Mouse (Mus musculus): ENCODE results near the gene Itga9.

Gene Itga9

GRCm38 (mm10) chr9:118731650-118732049 is 125.2 kb downstream of the Itga9 start:
- DNase-seq, result no peak

GRCm38 (mm10) chr9:118733601-118734000 is 127.1 kb downstream of the Itga9 start:
- no peak for DNase-seq

GRCm38 (mm10) chr9:118737124-118737523 is 130.6 kb downstream of the Itga9 start:
- no peak for DNase-seq

- DNase-seq, result no peak
These were observed 131.2 kb downstream of the Itga9 start for GRCm38 (mm10) chr9:118737601-118738137.

- DNase-seq, result no peak
These were observed 131.8 kb downstream of the Itga9 start for GRCm38 (mm10) chr9:118738311-118738710.

GRCm38 (mm10) chr9:118739071-118739470 is 132.6 kb downstream of the Itga9 start:
- no peak for DNase-seq

DNA sequence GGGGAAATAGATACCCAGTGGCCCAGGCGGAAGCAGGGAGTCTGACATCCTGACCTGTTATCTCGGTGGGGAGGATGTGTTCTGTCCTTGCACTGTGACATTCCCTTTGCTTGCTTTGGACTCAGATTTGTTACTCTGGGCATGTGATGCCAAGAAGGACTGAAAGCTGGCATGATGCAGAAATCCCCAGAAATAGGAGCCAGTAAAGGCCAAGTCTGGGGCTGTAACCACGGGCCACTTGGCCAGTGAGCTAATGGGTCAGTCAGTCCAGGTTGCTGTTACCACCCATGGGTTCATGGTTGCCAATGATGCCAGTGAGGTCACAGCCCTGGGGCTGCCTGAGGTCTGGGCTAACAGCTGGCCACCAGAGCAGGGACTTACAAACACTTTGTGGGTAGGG is 133.2 kb downstream of the Itga9 start:
- no peak for DNase-seq

DNA sequence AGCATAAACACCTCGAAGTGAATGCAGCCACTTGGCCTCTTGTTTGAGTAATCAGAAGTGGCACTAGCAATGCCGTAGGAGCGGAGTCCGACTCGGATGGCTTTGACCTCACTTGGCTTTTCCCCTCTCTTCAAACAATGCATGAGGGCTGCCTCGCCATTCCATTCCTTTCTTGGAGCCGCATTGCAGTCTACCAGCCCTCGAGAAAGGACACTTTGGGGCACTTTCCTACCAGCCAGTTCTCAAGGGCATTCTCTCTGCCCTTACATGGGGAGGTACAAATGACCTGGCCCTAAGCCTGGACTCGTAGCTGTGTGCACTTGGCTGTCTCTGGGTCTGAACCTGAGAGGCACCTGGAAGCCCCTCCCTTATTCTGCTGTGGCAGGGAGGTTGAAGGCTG is 134.8 kb downstream of the Itga9 start:
- no peak for DNase-seq

GRCm38 (mm10) chr9:118749335-118749949 is 143.0 kb downstream of the Itga9 start:
- DNase-seq, result no peak

DNA sequence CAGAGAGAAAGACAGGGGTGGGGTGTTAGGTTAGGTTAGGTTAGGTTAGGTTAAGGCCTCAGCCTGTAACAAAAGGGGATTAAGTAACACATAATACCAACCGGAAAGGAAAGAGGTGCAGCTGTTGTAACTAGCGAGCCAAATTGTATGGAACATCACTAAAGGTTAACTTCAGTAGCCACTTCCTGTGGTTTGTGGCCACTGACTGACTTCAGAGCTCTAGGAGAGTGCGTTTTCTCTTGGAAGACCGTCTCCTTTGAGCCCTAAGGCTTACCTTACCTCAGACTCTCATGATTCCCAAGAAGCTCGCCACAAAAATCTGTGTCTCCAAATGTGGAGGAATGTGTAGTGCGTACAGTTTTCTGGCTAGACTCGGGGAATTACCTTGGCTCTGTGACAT is 144.3 kb downstream of the Itga9 start:
- DNase-seq, result no peak

DNA sequence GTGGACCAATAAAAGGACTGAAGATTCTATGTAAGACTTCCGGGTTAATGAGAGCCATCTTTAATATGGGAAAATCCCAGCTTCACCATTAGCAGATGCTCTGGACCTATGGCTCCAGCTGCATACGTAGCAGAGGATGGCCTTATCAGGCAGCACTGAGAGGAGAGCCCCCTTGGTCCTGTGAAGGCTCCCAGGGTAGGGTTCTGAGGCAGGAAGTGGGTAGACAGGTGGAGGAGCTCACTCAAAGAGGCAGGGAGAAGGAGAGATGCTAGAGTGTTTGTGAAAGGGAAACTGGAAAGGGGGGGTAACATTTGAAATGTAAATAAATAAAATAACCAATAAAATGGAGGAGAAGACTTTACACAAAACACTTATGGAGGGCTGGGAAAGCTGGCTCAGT is 145.9 kb downstream of the Itga9 start:
- DNase-seq, result no peak

- no peak for DNase-seq
These were observed 153.0 kb downstream of the Itga9 start for GRCm38 (mm10) chr9:118759462-118759861.

DNA sequence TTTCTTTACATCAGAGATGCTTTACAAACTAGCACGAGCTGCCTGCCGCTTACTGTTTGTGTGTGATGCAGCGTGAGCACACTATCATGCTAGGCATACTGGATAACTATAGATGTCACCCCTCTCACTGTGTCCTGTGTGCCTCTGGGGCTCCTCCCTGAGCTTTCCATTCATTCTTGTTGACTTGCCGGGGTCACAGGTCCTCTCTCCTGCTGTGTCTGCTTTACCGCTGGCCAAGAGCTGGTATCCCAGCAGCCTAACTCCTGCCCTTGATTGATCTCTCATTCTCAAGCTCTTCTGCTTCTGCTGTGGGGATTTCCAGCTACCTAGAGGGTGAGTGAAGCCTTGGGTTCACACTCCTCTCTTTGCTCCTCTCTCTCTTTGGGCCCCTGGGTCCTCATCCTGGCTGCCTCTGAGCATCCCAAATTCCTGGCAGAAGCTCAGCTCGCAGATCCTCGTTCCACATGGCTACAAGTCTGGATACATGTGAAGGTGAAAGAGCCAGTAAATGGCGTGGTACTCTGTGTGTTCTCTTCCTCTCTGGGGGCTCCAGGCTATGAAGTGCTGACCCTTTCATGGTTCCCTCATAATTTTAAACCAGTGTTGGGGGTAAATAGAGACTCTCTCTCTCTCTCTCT is 155.6 kb downstream of the Itga9 start:
- no peak for DNase-seq

- DNase-seq, result no peak
These were observed 156.3 kb downstream of the Itga9 start for GRCm38 (mm10) chr9:118762759-118763158.

GRCm38 (mm10) chr9:118763203-118763602 is 156.7 kb downstream of the Itga9 start:
- no peak for DNase-seq

- DNase-seq, result no peak
These were observed 157.2 kb downstream of the Itga9 start for GRCm38 (mm10) chr9:118763646-118764045.

GRCm38 (mm10) chr9:118765059-118765458 is 158.6 kb downstream of the Itga9 start:
- no peak for DNase-seq

GRCm38 (mm10) chr9:118767008-118767407 is 160.5 kb downstream of the Itga9 start:
- DNase-seq, result no peak

DNA sequence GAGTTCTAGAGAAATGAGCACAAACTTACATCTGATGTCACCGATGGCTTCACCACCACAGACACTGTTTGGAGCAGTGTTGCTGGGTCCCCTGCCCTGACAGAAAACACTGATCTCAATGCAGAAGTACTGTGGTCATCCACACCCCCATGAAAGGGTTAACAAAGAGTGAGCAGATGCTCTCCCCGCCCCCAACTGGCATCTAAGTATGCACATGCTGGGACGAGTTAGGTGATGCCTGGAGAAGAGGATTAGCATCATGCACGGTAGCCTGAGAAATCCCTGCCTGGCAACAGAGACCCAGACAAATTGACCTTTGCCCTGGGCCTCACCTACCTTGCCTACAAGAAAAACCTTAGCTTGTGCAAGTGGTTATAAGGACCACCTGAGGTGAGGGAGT is 162.1 kb downstream of the Itga9 start:
- DNase-seq, result no peak

DNA sequence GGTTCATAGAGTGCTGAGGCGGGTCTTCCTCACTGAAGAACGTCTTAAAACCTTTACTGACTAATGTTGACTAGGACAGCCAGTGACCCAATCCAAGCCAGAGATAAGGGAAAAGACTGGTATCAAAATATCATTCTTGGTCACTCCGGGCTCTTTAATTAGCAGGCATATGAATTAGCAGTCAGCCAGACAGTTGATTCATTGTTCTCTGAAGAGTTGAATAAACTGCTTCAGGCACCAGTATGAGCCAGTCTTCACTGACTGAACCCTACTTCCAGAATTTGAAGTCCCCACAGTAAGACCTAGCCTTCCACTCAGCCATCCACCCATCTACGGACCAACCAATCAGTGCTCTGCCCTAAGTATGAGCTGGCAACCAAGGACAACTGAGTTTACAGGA is 163.9 kb downstream of the Itga9 start:
- no peak for DNase-seq

DNA sequence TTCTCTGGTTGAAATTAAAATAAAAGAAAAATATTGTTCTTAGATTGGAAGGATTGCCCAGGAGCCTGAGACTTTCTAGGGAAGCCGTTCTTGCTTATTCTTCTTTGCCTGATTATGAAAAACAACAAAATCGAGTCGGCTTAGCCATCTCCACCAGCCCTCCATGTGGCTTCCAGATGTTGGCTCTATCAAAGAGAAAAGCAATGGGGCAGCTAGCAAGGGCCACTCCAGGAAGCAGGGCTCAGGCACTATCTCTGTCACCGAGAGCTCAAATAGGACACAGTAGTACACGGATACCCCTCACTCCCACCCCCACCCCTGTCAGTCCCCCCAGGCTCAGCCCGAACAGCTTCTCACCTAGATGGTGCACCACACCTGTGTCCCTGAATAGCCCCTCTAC is 168.2 kb downstream of the Itga9 start:
- DNase-seq, result no peak

GRCm38 (mm10) chr9:118776880-118777438 is 170.5 kb downstream of the Itga9 start:
- DNase-seq, result no peak

DNA sequence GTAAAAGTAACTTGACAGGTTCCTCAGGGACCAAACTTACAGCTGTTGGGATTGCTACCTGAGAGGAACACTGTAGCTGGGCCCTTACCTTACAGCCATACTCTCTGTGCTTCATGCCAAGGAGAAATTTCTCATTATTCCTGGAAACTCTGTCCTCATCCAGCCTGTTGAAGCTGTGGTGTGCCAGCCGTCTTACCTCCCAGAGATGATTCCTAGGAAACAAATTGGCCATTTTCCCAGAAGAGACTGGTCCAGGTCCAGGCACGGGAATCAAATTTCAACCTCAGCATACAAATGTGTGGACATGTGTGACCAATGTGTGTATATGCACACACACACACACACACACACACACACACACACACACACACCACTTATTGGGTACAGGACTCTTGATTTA is 172.1 kb downstream of the Itga9 start:
- no peak for DNase-seq

- DNase-seq, result no peak
These were observed 178.1 kb downstream of the Itga9 start for GRCm38 (mm10) chr9:118784621-118785020.

Measured in spleen, adult 18-20 months (tissue).